Mouse (Mus musculus): ENCODE data around the gene Pgr. TPM values are rescaled to one million over a fixed set of nuclear protein-coding genes. Genes with fewer than 3 reads are reported as not detected.
A peak's percentile ranks its signal among the peaks of the same experiment; 100 is the strongest.

Gene Pgr
- total RNA-seq (2014; rRNA removed; ENCODE audit: low replicate concordance) (not detected in 2 replicates), polyA plus RNA-seq (2015; fragmentation: Nextera tagmentation; extraction: Ambion mirVana) (0.01 and 0.04 TPM in 2 replicates)

DNA sequence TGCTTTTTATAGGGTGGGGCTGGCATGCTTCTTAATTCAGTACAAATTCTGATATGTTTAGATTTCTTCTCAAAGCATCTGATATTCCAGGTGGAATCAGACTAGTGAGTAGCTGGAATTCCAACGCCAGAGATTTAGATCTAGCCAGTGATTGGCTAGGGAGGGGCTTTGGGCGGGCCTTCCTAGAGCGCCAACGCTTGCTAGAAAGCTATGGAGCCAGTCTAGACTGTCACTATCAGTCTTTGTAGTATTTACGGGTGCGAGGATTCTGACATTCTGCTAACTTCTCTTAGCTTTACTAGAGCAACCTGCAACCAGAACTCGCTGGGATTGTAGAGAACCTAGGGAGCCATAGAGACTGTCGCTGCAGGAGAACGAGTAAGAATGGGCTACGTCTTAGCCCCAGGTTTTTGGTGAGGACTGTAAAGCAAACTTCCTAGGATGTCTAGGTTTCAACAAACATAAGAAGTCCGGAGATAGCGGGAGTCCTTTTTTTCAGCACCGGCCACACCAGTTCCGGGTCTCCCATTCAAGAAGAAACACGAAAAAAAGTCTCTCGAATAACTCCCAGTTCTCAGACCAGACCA, at the start of gene Pgr:
Gene Pgr, plus strand, starts transcription at position 218 of the 587 bp plus-strand sequence.
- Histone ChIP-seq H3K36me3 (replicated peaks; ENCODE audit: control insufficient read depth, insufficient read depth, low read length) (no peaks in the 10 kb centered on the region), H3K4me1 (ENCODE audit: control insufficient read depth, insufficient read depth) (peaks cover 12% of the 10 kb centered on the region; the same call in 1 of the 2 replicates), H3K9me3 (replicated peaks; ENCODE audit: control insufficient read depth, low read length) (no peaks in the 10 kb centered on the region), H3K4me3 (ENCODE audit: low read depth, low read length) (peak within 1 kb of the TSS; percentile 41), H3K27ac (ENCODE audit: low read depth) (no peak within 1 kb of the TSS), H3K9ac (replicated peaks; ENCODE audit: low read depth, low read length) (no peak within 1 kb of the TSS), H3K27me3 (ENCODE audit: control insufficient read depth, insufficient read depth, low read length) (peaks cover 56% of the 10 kb centered on the region), H3K4me2 (ENCODE audit: low read depth, low read length) (peak within 1 kb of the TSS; percentile 60)
- ATAC-seq (ENCODE audit: insufficient read depth, low read depth) = no peak
- TF ChIP-seq EP300 (IDR thresholded peaks at IDR 0.05; ENCODE audit: low read depth) (no peak), CTCF (IDR thresholded peaks at IDR 0.05; ENCODE audit: low read depth) (no peak)
- WGBS = under 1% methylated on average over 16 of the region's 16 CpGs
- no peak for DNase-seq (ENCODE audit: low spot score)

DNA sequence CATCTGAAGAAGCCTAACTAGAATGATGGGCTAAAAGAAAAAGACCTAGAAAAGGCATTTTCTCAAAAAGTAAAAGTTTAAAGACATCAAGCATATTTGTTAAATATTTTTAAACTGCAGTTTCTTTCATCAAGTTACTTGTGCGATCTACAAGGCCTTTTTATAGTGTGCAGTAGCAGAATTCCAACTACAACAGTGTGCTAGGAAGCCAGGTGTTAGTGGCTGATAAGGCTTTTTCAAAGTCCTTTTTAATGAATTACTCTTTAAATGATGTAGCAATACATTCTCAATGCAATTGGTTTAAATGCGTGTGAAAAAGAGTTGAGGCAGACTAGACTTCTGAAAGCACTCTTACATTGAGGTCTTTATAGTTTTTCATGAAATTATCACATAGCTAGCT, 42.2 kb upstream of the Pgr start:
- no peak for TF ChIP-seq CTCF (IDR thresholded peaks at IDR 0.05; ENCODE audit: low read depth)
- no peak for TF ChIP-seq EP300 (IDR thresholded peaks at IDR 0.05; ENCODE audit: low read depth)
- Histone ChIP-seq H3K9ac (replicated peaks; ENCODE audit: low read depth, low read length) (no peak overlapping the region), H3K4me1 (ENCODE audit: control insufficient read depth, insufficient read depth) (no peaks in the 10 kb centered on the region), H3K27ac (ENCODE audit: low read depth) (no peak overlapping the region), H3K4me3 (ENCODE audit: low read depth, low read length) (no peak overlapping the region), H3K36me3 (replicated peaks; ENCODE audit: control insufficient read depth, insufficient read depth, low read length) (no peaks in the 10 kb centered on the region), H3K27me3 (ENCODE audit: control insufficient read depth, insufficient read depth, low read length) (no peaks in the 10 kb centered on the region), H3K4me2 (ENCODE audit: low read depth, low read length) (no peak overlapping the region), H3K9me3 (replicated peaks; ENCODE audit: control insufficient read depth, low read length) (no peaks in the 10 kb centered on the region)
- WGBS = 80% methylated on average over 2 of the region's 2 CpGs
- no peak for DNase-seq (ENCODE audit: low spot score)
- ATAC-seq (ENCODE audit: insufficient read depth, low read depth) = no peak

DNA sequence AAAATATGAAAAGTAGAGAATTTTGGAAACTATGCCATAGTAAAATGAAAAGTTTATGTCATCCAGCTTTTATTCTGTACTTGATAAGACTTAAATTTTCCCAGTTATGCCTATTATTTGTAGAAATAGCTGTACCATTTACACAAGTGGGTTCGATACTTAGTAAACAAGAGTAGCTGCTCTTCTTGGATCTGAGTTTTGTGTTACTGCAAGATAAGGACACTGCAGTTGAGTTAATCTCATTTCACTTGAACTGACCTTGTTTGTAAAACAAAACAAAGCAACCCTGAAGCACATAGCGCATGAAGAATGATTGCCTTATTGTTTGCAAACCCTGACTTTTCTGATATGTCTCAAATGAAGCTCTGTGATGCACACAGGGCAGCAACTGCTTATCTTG, 31.1 kb upstream of the Pgr start:
- Histone ChIP-seq H3K27ac (ENCODE audit: low read depth) (no peak overlapping the region), H3K4me3 (ENCODE audit: low read depth, low read length) (no peak overlapping the region), H3K27me3 (ENCODE audit: control insufficient read depth, insufficient read depth, low read length) (no peaks in the 10 kb centered on the region), H3K36me3 (replicated peaks; ENCODE audit: control insufficient read depth, insufficient read depth, low read length) (no peaks in the 10 kb centered on the region), H3K9ac (replicated peaks; ENCODE audit: low read depth, low read length) (no peak overlapping the region), H3K9me3 (replicated peaks; ENCODE audit: control insufficient read depth, low read length) (no peaks in the 10 kb centered on the region), H3K4me2 (ENCODE audit: low read depth, low read length) (no peak overlapping the region), H3K4me1 (ENCODE audit: control insufficient read depth, insufficient read depth) (no peaks in the 10 kb centered on the region)
- no peak for TF ChIP-seq EP300 (IDR thresholded peaks at IDR 0.05; ENCODE audit: low read depth)
- no peak for TF ChIP-seq CTCF (IDR thresholded peaks at IDR 0.05; ENCODE audit: low read depth)
- WGBS = 78% methylated on average over 2 of the region's 2 CpGs
- no peak for ATAC-seq (ENCODE audit: insufficient read depth, low read depth)
- DNase-seq (ENCODE audit: low spot score) = no peak

DNA sequence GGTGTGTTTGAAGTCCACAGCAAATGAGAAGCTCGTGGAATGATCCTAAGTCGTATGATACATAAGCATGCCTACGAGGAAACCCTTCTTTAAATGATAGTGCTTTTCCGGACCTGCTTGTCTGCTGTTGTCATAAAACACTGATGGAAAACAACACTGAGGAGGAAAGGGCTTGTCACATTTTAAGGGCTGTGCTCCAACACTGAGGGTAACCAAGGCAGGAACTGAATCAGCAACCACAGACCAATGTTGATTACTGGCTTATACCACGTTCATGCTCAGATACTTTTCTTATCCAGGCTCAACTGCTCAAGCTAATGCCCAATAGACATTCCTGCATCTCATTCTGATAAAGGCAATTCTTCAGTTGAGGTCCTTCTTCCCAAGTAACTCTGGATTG, 4.4 kb upstream of the Pgr start:
- 56% methylated on average over 5 of the region's 5 CpGs for WGBS
- Histone ChIP-seq H3K36me3 (replicated peaks; ENCODE audit: control insufficient read depth, insufficient read depth, low read length) (no peaks in the 10 kb centered on the region), H3K27ac (ENCODE audit: low read depth) (no peak overlapping the region), H3K9me3 (replicated peaks; ENCODE audit: control insufficient read depth, low read length) (no peaks in the 10 kb centered on the region), H3K9ac (replicated peaks; ENCODE audit: low read depth, low read length) (no peak overlapping the region), H3K27me3 (ENCODE audit: control insufficient read depth, insufficient read depth, low read length) (peaks cover 19% of the 10 kb centered on the region), H3K4me1 (ENCODE audit: control insufficient read depth, insufficient read depth) (0 out of 2 replicates have a peak, but pooled peaks cover under 1% of the 10 kb centered on the region), H3K4me2 (ENCODE audit: low read depth, low read length) (no peak overlapping the region), H3K4me3 (ENCODE audit: low read depth, low read length) (no peak overlapping the region)
- TF ChIP-seq EP300 (IDR thresholded peaks at IDR 0.05; ENCODE audit: low read depth) (no peak), CTCF (IDR thresholded peaks at IDR 0.05; ENCODE audit: low read depth) (no peak)
- DNase-seq (ENCODE audit: low spot score) (no peak), ATAC-seq (ENCODE audit: insufficient read depth, low read depth) (no peak)

DNA sequence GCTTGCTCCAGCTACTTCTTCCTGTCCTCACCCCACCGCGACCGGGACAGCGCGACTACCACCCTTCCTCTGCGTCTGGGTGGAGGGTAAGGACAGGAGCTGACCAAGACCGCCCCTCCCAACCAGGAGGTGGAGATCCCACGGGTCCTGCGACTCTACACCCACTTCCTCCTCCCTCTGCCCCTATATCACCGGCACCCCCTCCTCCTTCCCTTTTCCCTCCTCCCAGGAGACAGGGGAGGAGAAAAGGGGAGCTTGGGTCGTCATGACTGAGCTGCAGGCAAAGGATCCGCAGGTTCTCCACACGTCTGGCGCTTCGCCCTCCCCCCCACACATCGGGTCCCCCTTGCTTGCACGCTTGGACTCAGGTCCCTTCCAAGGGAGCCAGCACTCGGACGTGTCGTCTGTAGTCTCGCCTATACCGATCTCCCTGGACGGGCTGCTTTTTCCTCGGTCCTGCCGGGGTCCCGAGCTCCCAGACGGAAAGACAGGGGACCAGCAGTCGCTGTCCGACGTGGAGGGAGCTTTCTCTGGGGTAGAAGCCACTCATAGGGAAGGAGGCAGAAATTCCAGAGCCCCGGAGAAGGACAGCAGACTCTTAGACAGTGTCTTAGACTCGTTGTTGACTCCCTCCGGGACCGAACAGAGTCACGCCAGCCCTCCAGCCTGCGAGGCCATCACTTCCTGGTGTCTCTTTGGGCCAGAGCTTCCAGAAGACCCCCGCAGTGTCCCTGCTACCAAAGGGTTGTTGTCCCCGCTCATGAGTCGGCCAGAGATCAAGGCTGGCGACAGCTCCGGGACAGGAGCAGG, 775 bp downstream of the Pgr start:
- H3K4me1 ChIP-seq (ENCODE audit: control insufficient read depth, insufficient read depth) = peaks cover 12% of the 10 kb centered on the region; the same call in 1 of the 2 replicates
- TF ChIP-seq CTCF (IDR thresholded peaks at IDR 0.05; ENCODE audit: low read depth) = no peak
- no peak for TF ChIP-seq EP300 (IDR thresholded peaks at IDR 0.05; ENCODE audit: low read depth)
- H3K9ac ChIP-seq (replicated peaks; ENCODE audit: low read depth, low read length) = no peak overlapping the region
- under 1% methylated on average over 38 of the region's 41 CpGs for WGBS
- no peak overlapping the region for H3K27ac ChIP-seq (ENCODE audit: low read depth)
- peaks cover 56% of the 10 kb centered on the region for H3K27me3 ChIP-seq (ENCODE audit: control insufficient read depth, insufficient read depth, low read length)
- no peaks in the 10 kb centered on the region for H3K9me3 ChIP-seq (replicated peaks; ENCODE audit: control insufficient read depth, low read length)
- peak overlapping the region; percentile 41 for H3K4me3 ChIP-seq (ENCODE audit: low read depth, low read length)
- no peaks in the 10 kb centered on the region for H3K36me3 ChIP-seq (replicated peaks; ENCODE audit: control insufficient read depth, insufficient read depth, low read length)
- ATAC-seq (ENCODE audit: insufficient read depth, low read depth) = no peak
- DNase-seq (ENCODE audit: low spot score) = no peak
- peak overlapping the region; percentile 60 for H3K4me2 ChIP-seq (ENCODE audit: low read depth, low read length)

Measured in heart, postnatal 0 days (tissue).